Mouse (Mus musculus): ENCODE results near the gene Fyb.

Fyb gene

GRCm38 (mm10) chr15:6522653-6523167 lies at the start of gene Fyb:
Fyb (plus strand) TSS chr15:6522853.
- ATAC-seq (ENCODE audit: low TSS enrichment), result no peak

- ATAC-seq (ENCODE audit: low TSS enrichment), result no peak
These were observed 39.1 kb upstream of the Fyb start for GRCm38 (mm10) chr15:6483561-6483960.

DNA sequence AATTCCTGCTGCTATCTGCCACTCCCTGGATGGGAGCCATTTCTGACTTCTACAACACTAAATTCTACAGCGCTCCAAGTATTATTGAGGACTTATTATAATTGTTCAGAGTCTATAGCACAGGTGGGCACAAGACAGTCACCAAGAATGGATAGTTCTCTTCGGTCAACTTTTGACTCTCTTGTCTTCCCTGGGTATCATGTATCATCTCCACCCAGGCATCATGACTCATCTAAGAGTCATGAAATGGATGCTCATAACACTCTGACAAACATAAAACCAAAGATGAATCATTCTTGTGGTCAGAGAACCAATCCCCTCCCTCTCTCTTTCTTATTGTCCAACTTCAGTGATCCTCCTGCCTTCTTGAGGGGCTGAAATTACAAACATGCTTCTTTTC lies 30.3 kb upstream of the Fyb start:
- ATAC-seq (ENCODE audit: low TSS enrichment), result no peak

- ATAC-seq (ENCODE audit: low TSS enrichment), result no peak
These were observed 24.1 kb upstream of the Fyb start for GRCm38 (mm10) chr15:6498396-6499070.

DNA sequence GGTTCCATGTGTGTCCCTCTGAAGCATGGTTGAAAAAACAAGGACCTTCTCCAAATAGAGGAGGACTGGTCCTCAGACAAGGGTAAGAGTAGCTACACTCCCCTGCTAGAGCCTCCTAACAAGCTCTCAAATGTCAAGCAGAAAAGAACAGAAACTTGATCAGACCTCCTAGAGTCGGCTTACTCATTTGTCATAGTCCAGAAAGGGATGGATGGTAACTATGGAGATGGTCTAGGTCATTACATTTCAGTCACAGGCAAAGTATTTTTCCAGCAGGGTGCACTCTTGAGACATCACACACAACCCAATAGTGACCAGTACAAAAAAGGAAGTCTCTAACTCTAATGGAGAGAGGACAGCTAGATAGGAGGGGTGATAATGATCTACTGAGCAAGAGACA lies 21.9 kb upstream of the Fyb start:
- ATAC-seq (ENCODE audit: low TSS enrichment), result 0 out of 2 replicates have a peak, but pooled peaks have one; percentile 20

DNA sequence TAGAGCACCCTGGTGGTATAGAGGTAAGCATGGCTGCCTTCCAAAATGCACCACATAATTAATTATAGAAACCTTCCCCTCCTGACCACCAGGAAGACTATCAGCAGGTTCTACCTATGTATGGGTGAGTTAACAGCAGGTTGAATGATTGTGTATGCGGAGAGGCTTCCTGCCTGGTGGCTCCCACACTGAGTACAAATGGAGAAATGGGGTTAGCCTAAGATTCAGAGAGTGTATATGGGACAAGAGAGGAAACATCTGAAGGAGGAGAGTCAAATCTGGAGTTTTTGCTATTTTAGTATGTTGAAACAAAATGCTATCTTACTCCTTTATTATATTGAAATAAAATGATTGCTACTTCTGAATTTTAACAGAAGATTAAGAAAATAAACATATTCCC lies 5.1 kb upstream of the Fyb start:
- peak; percentile 92 for ATAC-seq (ENCODE audit: low TSS enrichment)

- peak; percentile 25; the same call in 1 of the 2 replicates for ATAC-seq (ENCODE audit: low TSS enrichment)
These were observed 3.0 kb upstream of the Fyb start for GRCm38 (mm10) chr15:6519417-6520255.

DNA sequence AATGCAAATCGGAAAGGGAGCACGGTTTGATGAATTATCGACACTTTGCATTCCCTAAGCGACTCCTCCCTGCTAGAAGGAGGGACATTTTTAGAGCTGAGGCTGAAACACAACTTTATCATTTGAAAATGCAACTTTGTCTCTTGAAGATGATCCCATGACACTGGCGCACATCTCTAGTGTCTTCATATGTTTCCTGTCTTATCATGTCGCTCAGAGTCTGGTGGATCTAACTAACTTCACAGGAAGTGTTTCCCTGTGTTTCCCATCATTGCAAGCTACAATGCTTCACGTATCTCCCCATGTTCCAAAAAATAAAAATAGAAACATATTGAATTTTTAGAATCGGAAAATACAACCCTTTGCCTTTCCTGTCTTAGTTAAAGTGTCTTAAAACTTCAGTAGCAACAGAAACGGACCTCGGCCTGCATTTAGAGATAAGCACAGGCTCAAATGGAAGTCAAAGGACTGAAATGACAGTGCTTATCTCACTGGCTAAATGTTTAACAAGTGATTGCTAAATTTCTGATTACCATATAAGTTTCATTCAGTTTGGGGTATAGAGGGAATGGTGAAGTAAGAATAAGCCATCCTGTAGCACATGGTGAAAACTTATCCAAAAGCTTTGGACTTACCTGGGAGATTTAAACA lies 2.0 kb upstream of the Fyb start:
- ATAC-seq (ENCODE audit: low TSS enrichment), result no peak

DNA sequence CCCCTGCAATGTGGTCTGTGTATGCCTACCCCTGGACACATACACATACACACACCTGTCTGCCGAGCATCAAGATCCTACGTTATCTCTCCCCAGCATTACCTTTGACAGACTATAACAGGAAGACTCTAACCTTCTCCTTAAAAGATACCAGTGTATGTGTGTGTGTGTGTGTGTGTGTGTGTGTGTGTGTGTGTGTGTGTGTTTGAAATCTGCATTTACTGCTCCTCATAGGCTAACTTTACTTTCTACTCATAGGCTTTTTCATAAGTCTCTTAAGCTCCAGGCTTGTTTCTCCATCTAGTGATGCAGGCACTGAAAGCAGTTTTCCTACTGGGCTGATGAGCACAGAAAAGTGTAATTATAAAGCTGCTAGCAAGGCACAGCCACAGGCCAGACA lies 2.1 kb downstream of the Fyb start:
- no peak for ATAC-seq (ENCODE audit: low TSS enrichment)

DNA sequence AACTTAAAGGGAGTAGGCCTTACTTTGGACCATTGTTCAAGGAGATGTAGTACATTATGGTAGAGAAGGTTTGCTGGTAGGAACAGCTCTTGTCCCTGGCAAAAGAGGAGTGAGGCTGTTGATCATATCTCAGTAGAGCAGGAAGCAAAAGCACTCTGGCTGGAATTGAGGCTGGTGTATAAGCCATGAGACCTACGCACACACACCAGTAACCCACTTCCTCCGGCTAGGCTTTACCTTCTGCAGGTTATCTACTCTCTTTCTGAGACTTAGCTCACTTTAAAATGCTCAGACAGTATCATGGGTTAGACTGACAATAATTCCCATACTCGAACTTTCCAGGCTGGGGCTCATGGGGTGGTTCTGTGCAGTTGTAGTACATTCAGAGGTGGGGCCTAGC lies 2.7 kb downstream of the Fyb start:
- no peak for ATAC-seq (ENCODE audit: low TSS enrichment)

DNA sequence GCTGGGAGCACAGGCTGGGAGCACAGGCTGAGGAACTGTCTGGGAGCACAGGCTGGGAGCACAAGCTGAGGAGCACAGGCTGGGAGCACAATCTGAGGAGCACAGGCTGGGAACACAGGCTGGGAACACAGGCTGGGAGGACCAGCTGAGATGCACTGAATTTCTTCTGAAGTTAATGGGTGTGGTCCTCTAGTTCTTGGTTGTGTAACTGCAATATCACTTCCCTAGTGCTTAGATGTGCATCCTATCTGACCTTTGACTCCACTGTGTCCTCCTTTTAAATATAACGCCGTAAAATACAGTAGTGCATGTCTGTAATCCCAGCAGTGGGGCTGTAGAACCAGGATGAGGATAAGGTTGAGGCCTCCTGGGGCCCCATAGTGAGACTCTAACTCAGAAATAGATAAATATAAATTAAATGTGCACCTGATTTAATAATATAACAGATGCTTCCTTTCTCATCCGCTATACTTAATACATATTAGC lies 11.2 kb downstream of the Fyb start:
- ATAC-seq (ENCODE audit: low TSS enrichment), result no peak

- ATAC-seq (ENCODE audit: low TSS enrichment), result no peak
These were observed 11.9 kb downstream of the Fyb start for GRCm38 (mm10) chr15:6534592-6534991.

DNA sequence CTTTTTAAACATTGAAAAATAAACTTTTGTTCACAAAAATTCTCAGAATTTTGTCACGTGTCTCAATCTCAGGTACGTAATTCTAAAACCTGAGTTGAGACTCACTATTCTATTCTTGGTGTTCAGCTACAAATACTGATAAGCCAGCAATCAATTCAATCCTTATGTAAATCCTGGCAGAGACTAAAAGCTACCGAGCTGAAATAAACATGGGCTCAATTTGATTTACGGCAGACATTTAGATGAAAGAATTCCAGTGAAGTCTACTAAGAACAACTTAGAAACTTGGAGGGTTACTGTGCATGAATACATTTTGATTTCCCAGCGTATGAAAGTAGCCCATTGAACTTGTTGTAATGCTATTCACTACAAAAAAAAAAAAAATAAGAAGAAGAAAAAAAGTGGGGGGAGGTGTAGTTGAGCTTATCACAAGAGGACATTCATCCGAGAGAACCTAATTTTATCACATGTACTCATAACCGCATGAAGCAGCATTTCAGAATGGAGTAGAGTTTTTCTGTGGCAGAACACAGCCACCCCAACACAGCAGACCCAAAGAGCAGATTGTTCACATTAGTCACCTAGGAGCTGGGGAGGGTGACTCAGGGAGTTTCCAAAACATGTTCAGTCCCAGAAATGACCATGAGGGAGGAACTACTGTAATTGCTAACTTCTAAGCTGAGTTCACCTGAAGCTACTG lies 17.1 kb downstream of the Fyb start:
- ATAC-seq (ENCODE audit: low TSS enrichment), result peak; percentile 70

GRCm38 (mm10) chr15:6548911-6549310 lies 26.3 kb downstream of the Fyb start:
- ATAC-seq (ENCODE audit: low TSS enrichment), result no peak

GRCm38 (mm10) chr15:6551875-6552274 lies 29.2 kb downstream of the Fyb start:
- ATAC-seq (ENCODE audit: low TSS enrichment), result no peak

- ATAC-seq (ENCODE audit: low TSS enrichment), result no peak
These were observed 32.1 kb downstream of the Fyb start for GRCm38 (mm10) chr15:6554742-6555141.

DNA sequence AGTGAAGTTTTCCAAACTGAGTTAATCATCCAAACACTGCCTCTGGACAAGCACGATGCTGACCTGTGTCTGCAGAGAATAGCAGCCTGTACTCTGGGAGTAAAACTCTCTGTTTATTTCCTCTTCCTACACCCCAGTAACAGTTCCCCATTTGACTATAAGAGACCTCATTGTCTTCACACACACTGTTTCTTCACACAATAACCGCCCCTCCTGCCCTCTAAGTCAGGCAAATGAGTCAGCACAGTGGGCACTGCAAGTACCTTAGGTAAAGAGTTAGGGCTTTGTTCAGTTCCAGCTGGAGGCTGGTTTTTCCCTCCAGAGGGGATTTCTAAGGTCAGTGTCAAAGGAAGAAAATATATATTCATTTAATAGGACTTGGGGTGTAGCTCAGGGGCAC lies 32.9 kb downstream of the Fyb start:
- ATAC-seq (ENCODE audit: low TSS enrichment), result peak; percentile 59

DNA sequence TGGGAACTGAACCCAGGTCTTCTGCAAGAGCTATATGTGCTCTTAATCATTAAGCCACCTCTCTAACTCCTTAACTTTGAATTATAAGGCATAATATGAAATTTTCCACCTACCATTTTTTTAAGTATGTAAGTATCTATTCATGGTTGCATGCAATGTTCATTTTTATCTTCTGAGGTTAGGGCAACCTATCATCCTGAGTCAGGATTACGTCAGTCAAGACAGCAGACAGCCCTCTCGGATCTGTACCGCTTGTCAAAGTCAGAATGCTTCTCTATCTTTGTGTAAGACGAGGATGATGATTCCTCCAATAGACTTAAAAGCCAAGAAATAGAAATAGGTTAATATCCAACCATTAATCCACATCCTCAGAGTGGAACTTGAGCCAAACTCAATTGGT lies 33.6 kb downstream of the Fyb start:
- no peak for ATAC-seq (ENCODE audit: low TSS enrichment)

- ATAC-seq (ENCODE audit: low TSS enrichment), result no peak
These were observed 34.3 kb downstream of the Fyb start for GRCm38 (mm10) chr15:6556911-6557310.

DNA sequence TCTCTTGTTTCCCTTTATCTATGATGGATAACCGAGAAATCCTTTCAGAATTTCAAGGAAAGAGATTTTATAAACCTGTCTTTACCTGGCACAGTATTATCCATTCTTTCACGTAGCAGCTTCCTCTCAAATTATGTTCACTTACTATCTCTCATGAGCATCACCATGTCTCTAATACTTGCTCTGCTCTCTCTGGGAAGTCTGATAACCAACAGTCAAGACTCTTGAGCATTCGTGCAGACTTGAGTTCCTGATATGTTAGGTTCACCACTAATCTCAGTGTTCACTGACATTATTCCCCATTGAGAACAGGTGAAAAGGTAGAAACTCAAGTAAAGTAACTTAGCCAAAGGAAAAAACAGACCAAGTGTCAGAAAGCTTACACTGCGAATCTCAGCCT lies 34.9 kb downstream of the Fyb start:
- no peak for ATAC-seq (ENCODE audit: low TSS enrichment)

DNA sequence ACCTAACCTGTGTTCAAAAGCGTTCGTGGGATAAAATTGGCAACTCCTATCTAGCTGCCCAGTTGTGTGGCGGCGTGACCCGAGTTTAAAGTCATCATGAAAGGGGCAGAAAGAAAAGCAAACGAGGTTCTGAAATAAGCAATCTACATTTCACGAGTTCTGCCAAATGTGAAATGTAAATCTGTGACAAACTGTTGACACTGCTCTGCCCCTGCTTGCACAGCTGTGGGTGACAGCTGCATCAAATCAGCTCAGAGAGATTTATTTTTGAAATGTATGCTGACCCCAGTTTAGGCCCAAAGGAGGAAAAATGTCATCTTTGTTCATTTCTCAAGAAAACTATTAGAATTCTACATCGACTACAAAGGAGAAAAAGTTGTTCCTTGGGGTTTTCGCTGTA lies 36.5 kb downstream of the Fyb start:
- ATAC-seq (ENCODE audit: low TSS enrichment), result no peak

- no peak for ATAC-seq (ENCODE audit: low TSS enrichment)
These were observed 38.0 kb downstream of the Fyb start for GRCm38 (mm10) chr15:6560696-6561095.
